Mouse (Mus musculus) stomach, postnatal 0 days (tissue): ENCODE measurements around the gene Kalrn.

Experiments used
- CTCF ChIP-seq: IDR thresholded peaks from 2 replicates; pipeline ENCODE4 v1.5.1; 2016; ENCODE audit warnings: antibody characterized with exemption, low read depth, mild to moderate bottlenecking, moderate library complexity
- EP300 ChIP-seq: optimal IDR thresholded peaks from 2 replicates; pipeline ENCODE3; 2016; ENCODE audit warnings: antibody characterized with exemption

- TF ChIP-seq CTCF (no peak), EP300 (no peak)
Measured at GRCm38 (mm10) chr16:34154903-34155302, 418.4 kb downstream of the Kalrn start.
